Mouse (Mus musculus) kidney, postnatal 36 days (tissue): Measurements from ENCODE around the gene Cstf2t.

Source experiments
- DNase-seq, 2 experiments: peaks; one replicate each; pipeline ENCODE4 v3.0.0; 2021 to 2022; ENCODE audit warnings: mixed read lengths in 2 of 2

Gene Cstf2t

DNA sequence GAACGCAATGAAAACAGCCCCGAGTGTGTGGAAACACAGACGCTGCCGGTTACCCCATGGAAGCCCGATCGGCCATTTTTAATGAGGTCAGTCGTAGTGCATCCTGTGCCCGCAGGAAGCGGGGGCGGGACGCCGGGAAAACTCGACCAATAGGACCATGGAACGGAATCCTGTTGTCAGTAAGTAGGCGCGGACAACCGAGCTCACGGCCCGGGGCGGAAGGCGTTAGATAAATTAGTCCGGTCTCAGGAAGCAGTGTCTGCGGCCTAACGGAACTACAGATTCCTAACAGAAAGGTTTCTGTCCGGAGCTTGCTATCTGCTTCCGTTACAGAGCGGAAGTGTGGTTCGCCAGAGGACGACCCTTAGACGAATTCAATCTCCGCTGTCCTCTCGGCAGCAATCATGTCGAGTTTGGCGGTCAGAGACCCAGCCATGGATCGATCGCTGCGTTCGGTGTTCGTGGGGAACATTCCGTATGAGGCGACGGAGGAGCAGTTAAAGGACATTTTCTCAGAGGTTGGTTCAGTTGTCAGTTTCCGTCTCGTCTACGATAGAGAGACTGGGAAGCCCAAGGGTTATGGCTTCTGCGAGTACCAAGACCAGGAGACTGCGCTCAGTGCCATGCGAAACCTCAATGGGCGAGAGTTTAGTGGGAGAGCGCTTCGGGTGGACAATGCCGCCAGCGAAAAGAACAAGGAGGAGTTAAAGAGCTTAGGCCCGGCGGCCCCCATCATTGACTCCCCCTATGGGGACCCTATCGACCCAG is at the start of gene Cstf2t:
Gene Cstf2t (plus strand): TSS at position 176 of the 768 bp plus-strand sequence.
- peak; percentile 100 for DNase-seq

GRCm38 (mm10) chr19:31038951-31039350 is 43.7 kb upstream of the Cstf2t start:
- DNase-seq: no peak

DNA sequence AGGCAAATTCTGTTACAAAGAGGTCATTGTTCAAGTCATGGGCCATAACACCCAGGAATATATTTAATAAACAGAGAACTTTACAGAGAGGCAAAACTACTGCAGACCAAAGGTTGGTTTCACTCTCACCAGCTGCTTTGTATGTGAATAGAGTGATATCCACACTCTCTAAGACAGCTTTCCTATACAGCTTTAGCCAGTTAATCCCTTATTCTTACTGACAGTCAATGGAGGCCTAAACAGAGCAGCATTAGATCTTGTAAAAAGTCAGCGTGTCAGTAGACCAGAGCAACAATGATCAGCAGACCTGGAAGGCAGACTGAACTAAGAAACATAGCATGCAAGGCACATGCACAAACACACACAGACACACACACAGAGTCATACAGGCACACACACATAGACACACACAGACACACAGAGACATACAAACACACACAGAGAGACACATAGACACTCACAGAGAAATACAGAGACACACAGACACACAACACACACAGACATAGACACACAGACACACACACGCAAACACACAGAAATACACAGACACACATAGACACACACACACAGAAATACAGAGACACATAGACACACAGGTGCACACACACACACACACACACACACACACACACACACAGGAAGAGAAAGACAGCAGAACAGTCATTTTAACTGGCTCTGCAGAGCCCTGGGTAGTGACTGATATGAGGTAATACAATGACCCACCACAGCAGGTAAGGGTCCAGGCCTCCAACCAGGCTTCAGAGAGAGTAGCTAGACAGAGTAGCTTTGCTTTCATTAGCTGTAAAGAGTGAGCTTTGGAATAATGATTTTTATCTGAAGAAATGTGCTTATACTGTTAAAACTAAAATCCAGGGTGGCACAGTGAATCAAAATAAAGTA is 41.4 kb upstream of the Cstf2t start:
- no peak for DNase-seq

DNA sequence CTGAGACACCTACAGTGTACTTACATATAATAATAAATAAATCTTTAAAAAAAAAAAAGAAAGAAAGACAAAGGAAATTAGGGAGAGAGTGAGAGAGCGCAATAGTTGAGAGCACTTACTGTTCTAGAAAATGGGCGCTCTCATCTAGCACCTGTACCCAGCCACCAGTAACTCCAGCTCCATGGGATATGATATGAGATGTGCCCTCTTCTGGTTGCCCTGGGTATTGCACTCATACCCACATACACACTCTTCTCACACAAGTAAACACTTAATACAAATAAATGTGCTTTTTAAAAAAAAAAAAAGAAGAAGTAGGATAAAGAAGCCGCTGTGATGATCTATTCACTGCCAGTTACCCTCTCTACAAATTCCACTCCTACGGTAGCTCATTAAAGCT is 36.0 kb upstream of the Cstf2t start:
- peak in 1 of 2 experiments; percentile 36 for DNase-seq

GRCm38 (mm10) chr19:31064740-31065139 is 17.9 kb upstream of the Cstf2t start:
- DNase-seq: no peak

GRCm38 (mm10) chr19:31065206-31065781 is 17.3 kb upstream of the Cstf2t start:
- no peak for DNase-seq

- no peak for DNase-seq
Observed at GRCm38 (mm10) chr19:31073959-31074716, 8.5 kb upstream of the Cstf2t start.

GRCm38 (mm10) chr19:31074717-31075063 is 7.9 kb upstream of the Cstf2t start:
- no peak for DNase-seq

GRCm38 (mm10) chr19:31076106-31076505 is 6.5 kb upstream of the Cstf2t start:
- no peak for DNase-seq

GRCm38 (mm10) chr19:31078241-31078640 is 4.4 kb upstream of the Cstf2t start:
- no peak for DNase-seq

GRCm38 (mm10) chr19:31082226-31082625 is 411 bp upstream of the Cstf2t start:
- no peak for DNase-seq

DNA sequence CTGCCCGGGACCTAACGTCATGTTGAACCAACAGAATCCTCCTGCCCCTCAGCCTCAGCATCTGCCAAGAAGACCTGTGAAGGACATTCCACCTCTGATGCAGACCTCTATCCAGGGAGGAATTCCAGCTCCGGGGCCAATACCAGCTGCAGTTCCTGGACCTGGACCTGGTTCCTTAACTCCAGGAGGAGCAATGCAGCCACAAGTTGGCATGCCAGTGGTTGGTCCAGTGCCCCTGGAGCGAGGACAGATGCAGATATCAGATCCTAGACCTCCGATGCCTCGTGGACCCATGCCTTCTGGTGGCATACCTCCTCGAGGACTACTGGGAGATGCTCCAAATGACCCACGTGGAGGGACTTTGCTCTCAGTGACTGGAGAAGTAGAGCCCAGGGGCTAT is 1.1 kb downstream of the Cstf2t start:
- no peak for DNase-seq

GRCm38 (mm10) chr19:31097857-31098256 is 15.2 kb downstream of the Cstf2t start:
- DNase-seq: no peak

- peak in 1 of 2 experiments; percentile 12 for DNase-seq
Observed at GRCm38 (mm10) chr19:31099369-31099768, 16.7 kb downstream of the Cstf2t start.

DNA sequence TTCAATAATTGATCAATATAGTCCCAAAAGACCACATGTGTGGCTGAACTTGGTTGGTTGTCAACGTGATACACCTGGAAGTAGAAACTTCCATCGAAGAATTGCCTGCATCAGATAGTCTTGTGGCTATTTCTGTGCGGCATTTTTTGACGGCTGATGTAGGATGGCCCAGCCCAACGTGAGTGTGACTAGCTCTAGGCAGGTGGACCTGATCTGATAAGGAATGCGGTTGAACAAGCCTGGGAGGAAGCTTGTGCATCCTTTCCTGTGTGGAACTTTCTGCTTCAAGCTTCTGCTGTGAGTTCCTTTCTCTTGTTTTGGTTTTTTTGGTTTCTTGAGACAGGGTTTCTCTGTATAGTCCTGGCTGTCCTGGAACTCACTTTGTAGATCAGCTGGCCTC is 22.1 kb downstream of the Cstf2t start:
- no peak for DNase-seq

- DNase-seq: no peak
Observed at GRCm38 (mm10) chr19:31106036-31106435, 23.4 kb downstream of the Cstf2t start.

DNA sequence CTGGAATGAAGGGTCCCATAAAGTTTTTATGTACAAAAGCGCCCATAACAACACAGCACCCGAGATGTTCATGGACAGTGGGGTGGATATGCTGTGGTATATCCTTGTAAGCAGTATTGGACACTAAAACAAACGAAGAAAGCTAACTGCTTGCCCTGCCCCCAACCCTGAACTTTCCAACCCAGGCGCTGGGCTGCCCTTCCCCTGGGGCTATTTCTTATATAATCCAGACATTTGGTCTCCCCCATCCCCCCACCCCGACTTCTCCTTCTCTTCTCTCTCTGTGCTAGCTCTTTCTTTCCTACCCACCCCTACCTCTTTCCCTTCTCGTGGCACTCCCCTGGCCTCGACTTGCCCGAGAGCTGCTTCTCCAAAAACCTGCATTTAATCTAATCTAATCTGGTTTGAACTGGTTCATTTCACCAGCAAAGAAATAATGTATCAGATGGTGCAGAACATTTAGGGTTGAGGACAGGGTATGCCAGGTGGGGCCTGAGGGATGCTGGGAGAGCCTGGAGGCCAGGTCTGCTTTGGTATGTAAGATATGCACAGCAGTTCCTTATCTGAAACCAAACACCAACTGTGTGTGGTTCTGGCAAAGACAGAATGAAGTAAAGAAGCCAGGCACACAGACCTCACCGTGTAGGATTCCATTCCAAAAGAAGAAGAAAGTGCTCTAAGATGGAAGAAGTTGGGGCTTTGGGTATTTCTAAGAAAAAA is 24.4 kb downstream of the Cstf2t start:
- DNase-seq: no peak

- peak; percentile 33 to 59 for DNase-seq
Observed at GRCm38 (mm10) chr19:31114690-31115089, 32.1 kb downstream of the Cstf2t start.

GRCm38 (mm10) chr19:31124628-31125027 is 42.0 kb downstream of the Cstf2t start:
- DNase-seq: no peak

GRCm38 (mm10) chr19:31132614-31133013 is 50.0 kb downstream of the Cstf2t start:
- peak in 1 of 2 experiments; percentile 4 for DNase-seq

- no peak for DNase-seq
Observed at GRCm38 (mm10) chr19:31136316-31136715, 53.7 kb downstream of the Cstf2t start.
